Mouse (Mus musculus) layer of hippocampus, adult 2 months (tissue): ENCODE measurements around the gene Gm26938. TPM values are rescaled to one million over a fixed set of nuclear protein-coding genes. Genes with fewer than 3 reads are reported as not detected.

Experiments used
- DNase-seq, 2 experiments: peaks; one replicate each; pipeline ENCODE4 v3.0.0; 2022; ENCODE audit warnings: low spot score in 2 of 2
- H3K27ac ChIP-seq: fragments of 200-600 bp; 2 replicates; pipeline ENCODE4 v1.8.1; 2022
- H3K4me3 ChIP-seq: fragments of 200-600 bp; 2 replicates; pipeline ENCODE4 v1.8.1; 2022; ENCODE audit warnings: mild to moderate bottlenecking
- CTCF ChIP-seq: fragments of 200-600 bp; conservative IDR thresholded peaks from 2 replicates; pipeline ENCODE4 v1.8.1; 2022; ENCODE audit warnings: antibody characterized with exemption, mild to moderate bottlenecking, moderate library complexity
- total RNA-seq, 2 experiments: library from RNA; stranded (reverse); gene quantifications; 2 replicates each; pipeline ENCODE4 v1.2.3; 2021

Gene Gm26938
- total RNA-seq, 2 experiments from 2014 or later: not detected

- peak overlapping the region; percentile 63 for H3K4me3 ChIP-seq
- DNase-seq: no peak
- no peak for TF ChIP-seq CTCF
- peak overlapping the region; percentile 88; the same call in 1 of the 2 replicates for H3K27ac ChIP-seq
Observed at GRCm38 (mm10) chr5:139825947-139826346, 260 bp downstream of the Gm26938 start.

- no peak overlapping the region for H3K4me3 ChIP-seq
- no peak for TF ChIP-seq CTCF
- DNase-seq: no peak
- no peak overlapping the region for H3K27ac ChIP-seq
Observed at GRCm38 (mm10) chr5:139824531-139824930, 1.7 kb downstream of the Gm26938 start.

GRCm38 (mm10) chr5:139821466-139822459 lies 4.4 kb downstream of the Gm26938 start:
- TF ChIP-seq CTCF: no peak
- H3K27ac ChIP-seq: no peak overlapping the region
- no peak for DNase-seq

GRCm38 (mm10) chr5:139819538-139820181 lies 6.5 kb downstream of the Gm26938 start, which contains the start of gene Tmem184a:
Gene Tmem184a (minus strand): TSS chr5:139819917.
- TF ChIP-seq CTCF: no peak
- H3K27ac ChIP-seq: no peak within 1 kb of the TSS
- no peak within 1 kb of the TSS for H3K4me3 ChIP-seq
- DNase-seq: no peak

More at GRCm38 (mm10) chr5:139821466-139822459, 4.4 kb downstream of the Gm26938 start:
- no peak overlapping the region for H3K4me3 ChIP-seq

- Histone ChIP-seq H3K27ac (no peak overlapping the region), H3K4me3 (no peak overlapping the region)
- no peak for DNase-seq
- TF ChIP-seq CTCF: peak; percentile 70
Observed at GRCm38 (mm10) chr5:139818801-139819200, 7.4 kb downstream of the Gm26938 start.

GRCm38 (mm10) chr5:139818056-139818455 lies 8.2 kb downstream of the Gm26938 start:
- H3K27ac ChIP-seq: no peak overlapping the region
- H3K4me3 ChIP-seq: no peak overlapping the region
- TF ChIP-seq CTCF: no peak
- DNase-seq: no peak

- peak; percentile 79 for TF ChIP-seq CTCF
- Histone ChIP-seq H3K4me3 (no peak overlapping the region), H3K27ac (no peak overlapping the region)
- no peak for DNase-seq
Observed at GRCm38 (mm10) chr5:139817292-139817691, 8.9 kb downstream of the Gm26938 start.

GRCm38 (mm10) chr5:139816445-139816844 lies 9.8 kb downstream of the Gm26938 start:
- no peak for TF ChIP-seq CTCF
- no peak overlapping the region for H3K4me3 ChIP-seq
- no peak for DNase-seq
- no peak overlapping the region for H3K27ac ChIP-seq

GRCm38 (mm10) chr5:139815964-139816363 lies 10.2 kb downstream of the Gm26938 start:
- no peak overlapping the region for H3K27ac ChIP-seq
- H3K4me3 ChIP-seq: no peak overlapping the region
- no peak for DNase-seq
- no peak for TF ChIP-seq CTCF

GRCm38 (mm10) chr5:139813963-139814381 lies 12.2 kb downstream of the Gm26938 start:
- no peak for DNase-seq
- no peak overlapping the region for H3K4me3 ChIP-seq
- no peak for TF ChIP-seq CTCF
- no peak overlapping the region for H3K27ac ChIP-seq

GRCm38 (mm10) chr5:139813126-139813490 lies 13.1 kb downstream of the Gm26938 start:
- DNase-seq: no peak
- Histone ChIP-seq H3K27ac (no peak overlapping the region), H3K4me3 (no peak overlapping the region)
- TF ChIP-seq CTCF: no peak

GRCm38 (mm10) chr5:139812398-139813125 lies 13.6 kb downstream of the Gm26938 start:
- Histone ChIP-seq H3K4me3 (no peak overlapping the region), H3K27ac (no peak overlapping the region)
- TF ChIP-seq CTCF: no peak
- DNase-seq: no peak
